Mouse (Mus musculus): ENCODE measurements around the gene Gm21903. TPM values are rescaled to one million over a fixed set of nuclear protein-coding genes. Genes with fewer than 3 reads are reported as not detected.
"Not testable (repeated sequence)": the region's sequence is repeated elsewhere in the genome, so short reads cannot be mapped to it uniquely, and the experiment has no call there.

Gm21903 gene
- not detected in 2 replicates for total RNA-seq (2017)

DNA sequence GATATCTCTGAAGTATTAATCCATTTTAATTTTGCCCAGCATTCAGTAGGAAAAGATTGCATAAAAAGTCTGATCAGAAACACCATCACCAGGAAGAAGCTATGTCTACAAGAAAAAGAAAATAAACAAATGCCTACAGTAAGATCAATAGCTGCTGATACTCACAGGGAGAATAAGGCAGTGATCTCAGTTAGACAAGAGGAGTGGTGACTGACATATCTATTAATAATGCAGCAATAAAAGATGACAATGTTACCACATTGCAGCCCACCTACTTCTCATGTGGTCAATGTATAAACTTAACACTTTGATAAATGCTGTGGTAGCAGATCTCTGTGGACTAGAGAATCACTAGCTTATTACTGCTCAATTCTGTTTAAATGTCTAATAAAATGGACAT lies at the start of gene Gm21903:
Gene Gm21903 (minus strand): TSS at position 101 of the 400 bp plus-strand sequence.
- no peak for ATAC-seq (ENCODE audit: extremely low read depth, insufficient number of reproducible peaks, low FRiP score, poor library complexity, severe bottlenecking)

DNA sequence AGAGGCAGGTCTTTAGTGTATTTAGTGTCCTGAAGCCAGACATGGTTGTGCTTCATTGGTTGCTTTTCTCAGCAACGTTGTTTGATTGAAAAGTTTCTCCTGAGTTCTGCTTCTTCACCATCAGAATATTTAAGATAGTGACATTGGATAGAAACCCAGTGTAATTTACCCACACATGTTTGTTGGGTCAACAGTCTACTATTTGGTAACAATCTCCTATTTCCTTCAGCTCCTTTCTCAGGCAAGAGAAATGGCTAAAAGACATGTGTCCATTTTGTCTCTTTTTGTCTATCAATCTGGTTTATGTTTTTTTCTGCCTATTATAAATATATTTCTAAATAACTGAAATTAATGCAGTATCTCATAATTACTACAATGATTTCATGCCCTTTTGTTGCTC lies 33.8 kb upstream of the Gm21903 start, which contains the start of gene Esp23:
Gene Esp23 (minus strand): TSS at position 101 of the 400 bp plus-strand sequence.
- no peak for ATAC-seq (ENCODE audit: extremely low read depth, insufficient number of reproducible peaks, low FRiP score, poor library complexity, severe bottlenecking)

DNA sequence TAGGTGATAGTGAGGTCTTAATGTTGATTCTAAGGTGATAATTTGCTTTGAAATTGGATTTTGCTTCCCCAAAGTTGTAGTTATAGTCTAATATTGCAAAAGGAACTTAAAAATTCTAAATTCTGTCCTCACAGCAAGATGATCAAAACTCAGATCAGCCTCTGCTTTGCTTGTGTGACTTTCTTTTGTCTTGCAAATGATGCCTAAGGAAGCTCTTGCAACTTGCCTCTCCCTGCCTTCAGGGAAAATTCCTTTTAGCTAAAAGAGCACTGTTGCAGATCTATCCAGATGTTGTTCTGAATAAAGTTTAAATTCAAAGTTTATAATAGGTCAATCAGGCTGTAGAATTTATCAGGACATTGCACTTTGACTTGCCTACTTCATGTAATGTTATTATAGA lies 20.5 kb upstream of the Gm21903 start:
- ATAC-seq (ENCODE audit: extremely low read depth, insufficient number of reproducible peaks, low FRiP score, poor library complexity, severe bottlenecking), result no peak

DNA sequence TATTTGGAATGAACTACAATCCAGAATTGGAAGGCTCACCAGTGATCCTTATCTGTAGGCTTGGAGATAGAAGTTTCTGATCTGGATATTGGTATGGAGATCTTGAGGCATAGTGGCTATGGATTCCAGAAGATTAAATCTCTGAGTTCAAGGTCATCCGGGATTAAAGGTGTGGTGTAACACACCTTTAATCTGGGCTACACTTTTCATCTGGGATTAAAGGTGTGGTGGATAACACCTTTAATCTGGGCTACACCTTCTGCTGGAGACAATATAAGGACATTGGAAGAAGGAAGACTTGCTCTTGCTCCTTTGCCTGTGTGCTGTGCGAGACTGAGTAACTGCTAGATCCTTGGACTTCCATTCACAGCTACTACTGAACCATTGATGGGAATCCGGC lies 6.7 kb downstream of the Gm21903 start, which contains the start of gene Esp24:
Gene Esp24 (plus strand): TSS at position 301 of the 400 bp plus-strand sequence.
- ATAC-seq (ENCODE audit: extremely low read depth, insufficient number of reproducible peaks, low FRiP score, poor library complexity, severe bottlenecking), result not testable (repeated sequence)

DNA sequence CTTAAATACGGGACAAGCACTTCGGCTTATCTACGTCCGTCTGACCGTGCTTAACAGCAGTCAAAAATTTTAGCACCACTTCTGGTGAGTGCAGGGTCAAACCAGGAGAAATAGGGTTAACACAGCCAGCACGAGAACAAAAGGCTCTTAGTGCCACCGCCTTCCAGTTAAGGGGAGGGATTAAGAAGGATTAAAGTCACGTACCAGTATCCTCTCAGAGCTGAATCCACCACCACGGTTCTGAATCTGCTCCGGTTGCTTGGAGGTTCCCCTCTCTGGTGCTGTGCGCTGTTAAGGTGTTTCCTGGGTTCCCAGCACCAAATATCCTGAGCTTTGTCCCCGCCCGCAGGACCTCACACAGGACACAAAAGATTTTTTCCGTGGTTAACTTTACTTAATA lies 26.0 kb downstream of the Gm21903 start:
- ATAC-seq (ENCODE audit: extremely low read depth, insufficient number of reproducible peaks, low FRiP score, poor library complexity, severe bottlenecking), result no peak

GRCm38 (mm10) chr17:39010675-39011638 lies 32.2 kb downstream of the Gm21903 start:
- ATAC-seq (ENCODE audit: extremely low read depth, insufficient number of reproducible peaks, low FRiP score, poor library complexity, severe bottlenecking), result no peak

DNA sequence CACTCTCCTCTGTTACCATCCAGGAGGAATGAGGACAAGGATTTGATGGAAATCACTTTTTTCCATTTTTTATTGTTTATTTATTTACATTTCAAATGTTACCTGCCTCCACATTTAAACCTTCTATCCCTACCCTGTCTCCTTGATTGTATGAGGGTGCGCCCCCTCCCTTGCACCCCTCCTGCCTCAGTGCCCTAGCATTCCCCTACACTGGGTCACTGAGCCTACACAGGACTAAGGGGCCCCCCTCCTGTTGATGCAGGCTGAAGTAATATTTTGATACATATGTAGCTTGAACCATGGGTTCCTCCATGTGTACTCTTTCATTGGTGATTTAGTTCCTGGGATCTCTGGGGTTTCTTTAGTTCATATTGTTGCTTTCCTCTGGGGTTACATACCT lies 33.3 kb downstream of the Gm21903 start:
- no peak for ATAC-seq (ENCODE audit: extremely low read depth, insufficient number of reproducible peaks, low FRiP score, poor library complexity, severe bottlenecking)

Other genes starting within 250 kb of the Gm21903 start
- not detected in 2 replicates for gene Esp24, start 6.6 kb downstream of the Gm21903 start, total RNA-seq (2017)
- gene Esp23, start 33.7 kb upstream of the Gm21903 start, total RNA-seq (2017), result not detected in 2 replicates
- not detected in 2 replicates for gene Esp22, start 52.0 kb upstream of the Gm21903 start, total RNA-seq (2017)